Mouse (Mus musculus): ENCODE data around the gene Fbxw13.
A peak's percentile ranks its signal among the peaks of the same experiment; 100 is the strongest.
"Not testable (repeated sequence)": the region's sequence is repeated elsewhere in the genome, so short reads cannot be mapped to it uniquely, and the experiment has no call there.

Fbxw13 gene

GRCm38 (mm10) chr9:109195875-109196274 lies at the start of gene Fbxw13:
Gene Fbxw13, minus strand, starts transcription at chr9:109195975.
- DNase-seq = not testable (repeated sequence)

DNA sequence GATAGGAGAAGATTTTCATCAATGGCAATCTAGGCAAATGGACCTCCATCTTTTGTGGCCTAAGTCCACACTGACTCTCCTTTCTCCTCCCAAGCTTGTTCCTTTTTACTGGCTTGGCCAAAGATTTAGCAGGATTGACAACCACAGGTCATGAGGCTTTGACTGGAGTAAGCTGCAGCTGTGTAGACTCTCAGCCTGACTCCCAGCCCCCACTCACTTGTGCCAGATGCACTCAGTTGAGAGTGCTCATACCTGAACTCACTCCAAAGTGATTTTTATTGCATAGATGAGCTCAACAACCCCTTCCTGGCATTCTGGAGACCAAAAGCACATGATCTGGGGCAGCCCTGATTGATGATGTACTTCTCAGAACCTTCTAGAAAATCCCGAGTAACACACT lies 38.9 kb upstream of the Fbxw13 start, which contains the start of gene Fbxw20:
Gene Fbxw20 (minus strand): TSS at position 101 of the 400 bp plus-strand sequence.
- no peak for DNase-seq

- DNase-seq = peak; percentile 2
Observed at GRCm38 (mm10) chr9:109218449-109218848, 22.7 kb upstream of the Fbxw13 start.

GRCm38 (mm10) chr9:109201347-109201746 lies 5.6 kb upstream of the Fbxw13 start:
- not testable (repeated sequence) for DNase-seq

DNA sequence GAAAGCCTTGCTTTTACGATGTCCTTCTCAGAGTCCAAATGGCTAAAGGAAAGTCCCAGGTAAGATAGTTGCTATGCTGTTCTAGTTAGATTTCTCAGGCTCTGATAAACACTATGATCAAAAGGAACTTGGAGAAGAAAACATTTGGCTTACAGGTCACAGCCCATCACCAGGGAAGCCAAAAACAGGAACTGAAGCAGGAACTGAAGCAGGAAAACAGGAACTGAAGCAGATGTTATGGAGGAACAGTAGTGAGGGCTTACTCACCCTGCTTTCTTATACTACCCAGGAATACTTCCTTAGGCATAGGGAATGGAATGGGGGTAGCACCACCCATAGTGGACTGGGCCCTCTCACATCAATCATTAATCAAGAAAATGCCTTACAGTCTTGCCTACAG lies 4.6 kb upstream of the Fbxw13 start:
- DNase-seq = no peak

DNA sequence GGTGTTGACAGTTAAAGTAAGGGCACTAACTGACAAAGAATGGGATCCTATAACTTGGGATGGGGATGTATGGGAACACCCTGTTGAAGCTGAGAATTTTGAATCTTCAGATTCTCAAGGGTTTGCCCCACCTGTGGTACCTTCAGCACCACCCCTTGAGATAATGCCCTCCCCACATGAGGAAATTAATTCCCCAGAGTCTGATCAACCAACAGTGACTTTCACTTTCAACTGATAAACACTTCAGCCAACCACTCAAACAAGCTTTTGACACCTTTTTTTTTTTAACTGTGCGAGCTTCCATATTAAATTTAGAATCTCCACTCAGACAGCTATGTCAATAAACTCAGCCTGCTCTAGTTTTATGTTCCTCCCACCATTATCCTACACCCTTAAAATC lies 3.6 kb upstream of the Fbxw13 start:
- no peak for DNase-seq

DNA sequence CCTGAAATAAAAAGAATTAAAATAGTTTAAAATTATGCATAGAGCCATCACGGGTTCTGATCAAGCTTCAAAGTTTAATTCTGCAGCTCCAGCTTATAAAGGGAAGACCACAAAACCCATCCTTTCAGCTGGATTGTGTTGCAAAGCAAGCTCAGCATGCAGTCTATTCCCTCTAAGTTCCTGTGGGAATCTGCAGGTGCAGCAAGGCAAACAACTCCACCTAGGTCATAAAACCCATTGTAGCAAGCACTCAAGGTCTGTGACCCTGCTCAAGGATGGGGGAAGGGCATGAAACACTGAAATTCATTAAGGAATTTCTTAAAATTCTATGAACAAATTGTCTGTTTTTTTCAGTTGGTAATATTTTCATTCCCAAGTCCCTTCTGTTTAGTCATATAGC lies 18.6 kb downstream of the Fbxw13 start:
- no peak for DNase-seq

- no peak for DNase-seq
Observed at GRCm38 (mm10) chr9:109176301-109176700, 19.5 kb downstream of the Fbxw13 start.

GRCm38 (mm10) chr9:109167316-109167715 lies 28.5 kb downstream of the Fbxw13 start:
- DNase-seq = no peak

DNA sequence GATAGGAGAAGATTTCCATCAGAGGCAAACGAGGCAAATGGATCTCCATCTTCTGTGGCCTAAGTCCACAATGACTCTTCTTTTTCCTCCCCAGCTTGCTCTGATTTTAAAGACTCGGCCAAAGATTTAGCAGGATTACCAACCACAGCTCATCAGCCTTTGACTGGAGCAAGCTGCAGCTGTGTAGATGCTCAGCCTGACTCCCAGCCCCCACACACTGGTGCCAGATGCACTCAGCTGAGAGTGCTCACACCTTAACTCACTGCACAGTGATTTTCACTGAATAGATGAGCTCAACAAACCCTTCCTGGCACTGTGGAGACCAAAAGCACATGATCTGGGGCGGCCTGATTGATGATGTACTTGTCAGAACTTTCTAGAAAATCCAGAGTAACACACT lies 33.8 kb downstream of the Fbxw13 start, which contains the start of gene Fbxw21:
Gene Fbxw21 (minus strand): TSS at position 101 of the 400 bp plus-strand sequence.
- no peak for DNase-seq

DNA sequence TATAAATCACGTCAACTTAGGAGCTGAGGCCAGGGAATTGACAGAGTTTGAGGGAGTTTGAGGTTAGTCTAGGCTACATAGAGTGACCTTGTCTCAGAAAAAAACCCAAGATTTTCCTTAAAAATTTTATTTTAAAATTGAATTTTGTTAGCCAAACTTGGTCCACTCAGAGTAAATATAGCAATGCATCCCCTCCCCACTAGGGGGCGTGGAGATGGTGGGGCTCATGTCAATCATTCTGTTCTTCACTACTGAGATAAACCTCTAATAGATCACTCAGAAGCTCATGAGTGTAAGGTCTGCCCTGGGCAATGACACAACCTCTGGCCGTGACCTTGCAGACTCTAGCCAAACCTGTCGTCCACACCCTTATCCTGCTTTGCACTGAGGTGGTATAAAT lies 55.4 kb downstream of the Fbxw13 start:
- not testable (repeated sequence) for DNase-seq

DNA sequence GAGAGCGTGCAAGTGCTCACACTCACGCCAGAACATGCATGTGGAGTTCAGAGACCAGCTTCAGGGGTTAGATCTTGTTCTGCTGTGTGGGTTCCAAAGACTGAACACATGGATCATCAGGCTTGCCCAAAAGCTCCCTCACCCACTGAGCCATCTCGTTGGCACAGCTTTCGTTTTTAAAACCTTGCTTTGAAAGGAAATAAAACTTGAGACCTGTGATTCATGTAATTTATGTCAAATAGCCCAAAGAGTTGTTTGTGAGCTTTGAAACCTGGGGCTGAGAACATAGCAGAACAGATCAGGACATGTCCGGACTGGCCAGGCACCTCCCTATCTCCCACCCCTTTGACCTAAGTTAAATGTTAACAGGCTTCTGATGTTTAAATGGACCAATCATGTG lies 65.7 kb downstream of the Fbxw13 start:
- no peak for DNase-seq

Measured in right cerebral cortex, postnatal 4 days (tissue).